Mouse (Mus musculus) liver, embryonic 14.5 days (tissue): ENCODE data around the gene Gm9958.

Experiments used
- CTCF ChIP-seq: IDR thresholded peaks from 2 replicates; pipeline ENCODE4 v1.5.1; 2016; ENCODE audit warnings: antibody characterized with exemption, low read depth, control low read depth
- EP300 ChIP-seq: IDR thresholded peaks from 2 replicates; pipeline ENCODE4 v1.6.1; 2016; ENCODE audit warnings: antibody characterized with exemption, low read depth

GRCm38 (mm10) chr5:90414925-90415295, 47.9 kb downstream of the Gm9958 start:
- TF ChIP-seq EP300 (no peak), CTCF (no peak)
